ENCODE assay signal across 9 mouse cellular contexts in the genomic region with DNA sequence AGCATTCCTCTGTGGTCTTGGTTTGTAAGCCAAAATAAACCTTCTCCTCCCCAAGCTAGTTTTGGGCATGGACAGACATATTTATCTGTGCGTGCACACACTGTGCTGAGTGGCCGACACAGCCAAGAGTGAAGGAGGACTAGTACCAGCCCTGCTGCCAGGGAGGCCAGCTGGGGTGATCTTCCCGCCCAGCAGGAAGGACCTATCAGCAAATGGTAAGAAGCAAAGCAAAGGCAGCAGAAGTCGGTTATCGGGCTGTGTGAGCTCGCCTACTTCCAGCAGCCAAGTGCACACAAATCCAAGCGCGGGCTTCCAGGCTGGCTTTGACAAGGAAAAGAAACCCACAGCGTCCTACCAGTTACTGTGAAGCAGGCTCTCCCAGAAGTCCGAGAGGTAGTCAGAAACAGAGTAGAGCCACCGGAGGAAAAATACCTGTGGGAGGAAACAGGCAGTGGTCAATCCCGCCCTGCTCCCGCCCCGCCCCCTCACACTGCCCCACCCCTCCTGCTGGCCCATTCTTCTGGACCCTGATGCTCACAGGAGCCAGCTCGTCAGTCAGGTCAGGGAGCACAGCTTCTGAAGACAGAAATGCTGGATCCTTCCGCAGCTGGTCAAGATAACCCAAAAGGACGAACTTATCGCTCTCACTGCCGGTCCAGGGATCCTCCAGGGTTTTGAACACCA. TPM values are rescaled to one million over a fixed set of nuclear protein-coding genes. Genes with fewer than 3 reads are reported as not detected.
A peak's percentile ranks its signal among the peaks of the same experiment; 100 is the strongest.
DNase-seq lines count a peak whose midpoint lies in the region; ATAC-seq and TF ChIP-seq lines count a peak whose summit lies in the region.
"Had no signal": no experiment of that assay in that cellular context is flagged by ENCODE, and none has a peak within 500 bp of the region (broad histone marks: within the 10 kb centered on the region; RNA-seq: fewer than 3 reads in every experiment).

No protein-coding gene starts in this region.

- H3K27ac ChIP-seq in gastrocnemius, adult 2 months, result peak overlapping the region; percentile 70
- peak overlapping the region; percentile 95 for H3K27ac ChIP-seq in embryonic facial prominence, embryonic 14.5 days (replicated peaks; ENCODE audit: low read depth, low read length)
- H3K27ac ChIP-seq in hindbrain, postnatal 0 days, result peak overlapping the region; percentile 77
- H3K27ac ChIP-seq in lung, embryonic 16.5 days (ENCODE audit: low read length), result peak overlapping the region; percentile 92
- H3K27ac ChIP-seq in testis, adult 2 months (ENCODE audit: control insufficient read depth, insufficient read depth, low read depth, low read length), result peak overlapping the region; percentile 70

- intact Hi-C loops in gastrocnemius, adult 2 months (cut with DNase I), result no loop called here
- intact Hi-C loops in gastrocnemius, postnatal 36 days (cut with DNase I), result no loop called here
- intact Hi-C loops in left cerebral cortex, postnatal 36 days (cut with DNase I), result no loop called here

- H3K4me1 ChIP-seq in E14TG2a.4 (replicated peaks; ENCODE audit: low read depth, low read length), result peaks cover 27% of the 10 kb centered on the region
- peaks cover 21% of the 10 kb centered on the region for H3K4me1 ChIP-seq in embryonic facial prominence, embryonic 14.5 days (ENCODE audit: control insufficient read depth, insufficient read depth, low read length)
- no peaks in the 10 kb centered on the region; the same call in 1 of the 2 replicates for H3K4me1 ChIP-seq in hindbrain, postnatal 0 days (ENCODE audit: insufficient read depth, low read length)
- peaks cover 23% of the 10 kb centered on the region for H3K4me1 ChIP-seq in lung, embryonic 16.5 days (replicated peaks; ENCODE audit: control insufficient read depth, insufficient read depth, low read length)
- H3K4me1 ChIP-seq in testis, adult 2 months (ENCODE audit: control insufficient read depth, insufficient read depth, low read length), result no peaks in the 10 kb centered on the region; the same call in 1 of the 2 replicates

- TF ChIP-seq CTCF in gastrocnemius, adult 2 months (IDR thresholded peaks at IDR 0.05), result no peak
- no peak for TF ChIP-seq CTCF in E14TG2a.4 (conservative IDR thresholded peaks at IDR 0.05; ENCODE audit: low read length)
- no peak for TF ChIP-seq CTCF in hindbrain, postnatal 0 days (IDR thresholded peaks at IDR 0.05; ENCODE audit: low read depth)
- TF ChIP-seq CTCF in testis, adult 2 months (IDR thresholded peaks at IDR 0.05; ENCODE audit: control insufficient read depth, insufficient read depth, insufficient replicate concordance, low read depth, low read length), result no peak

- peak overlapping the region; percentile 9; the same call in 1 of the 2 replicates for H3K4me3 ChIP-seq in gastrocnemius, adult 2 months
- H3K4me3 ChIP-seq in E14TG2a.4 (replicated peaks; ENCODE audit: low read length), result peak overlapping the region; percentile 42
- no peak overlapping the region for H3K4me3 ChIP-seq in embryonic facial prominence, embryonic 14.5 days (ENCODE audit: low read depth, low read length)
- H3K4me3 ChIP-seq in hindbrain, postnatal 0 days (ENCODE audit: low read length), result no peak overlapping the region
- H3K4me3 ChIP-seq in lung, embryonic 16.5 days (ENCODE audit: low read length), result no peak overlapping the region
- H3K4me3 ChIP-seq in testis, adult 2 months (ENCODE audit: control insufficient read depth, low read depth, low read length), result no peak overlapping the region

- 66% methylated on average over 19 of the region's 19 CpGs for WGBS in embryonic facial prominence, embryonic 14.5 days
- WGBS in hindbrain, postnatal 0 days, result 56% methylated on average over 19 of the region's 19 CpGs
- 50% methylated on average over 19 of the region's 19 CpGs for WGBS in lung, embryonic 16.5 days

- TF ChIP-seq POLR2A in testis, adult 2 months (IDR thresholded peaks at IDR 0.05; ENCODE audit: control insufficient read depth, low read depth, low read length), result no peak

- H3K9me3 ChIP-seq in E14TG2a.4 (ENCODE audit: low read length), result no peaks in the 10 kb centered on the region
- H3K9me3 ChIP-seq in embryonic facial prominence, embryonic 14.5 days (ENCODE audit: control insufficient read depth, low read length), result no peaks in the 10 kb centered on the region
- no peaks in the 10 kb centered on the region for H3K9me3 ChIP-seq in hindbrain, postnatal 0 days (ENCODE audit: low read length)
- H3K9me3 ChIP-seq in lung, embryonic 16.5 days (ENCODE audit: control insufficient read depth, low read length), result no peaks in the 10 kb centered on the region

- ATAC-seq in embryonic facial prominence, embryonic 14.5 days (ENCODE audit: low read depth), result peak; percentile 86; the same call in 1 of the 2 replicates
- ATAC-seq in hindbrain, postnatal 0 days, result peak; percentile 77
- ATAC-seq in lung, embryonic 16.5 days (ENCODE audit: low read depth), result peak; percentile 86

- DNase-seq in gastrocnemius, adult 2 months, result peak; percentile 54
- no peak for DNase-seq in gastrocnemius, postnatal 36 days
- DNase-seq in embryonic facial prominence, embryonic 14.5 days (ENCODE audit: low spot score), result peak; percentile 90
- DNase-seq in hindbrain, postnatal 0 days (ENCODE audit: low spot score), result peak; percentile 55
- no peak for DNase-seq in left cerebral cortex, postnatal 36 days (ENCODE audit: low spot score in 2 of 2)

- no peak overlapping the region for H3K9ac ChIP-seq in embryonic facial prominence, embryonic 14.5 days (ENCODE audit: low read depth, low read length)
- H3K9ac ChIP-seq in hindbrain, postnatal 0 days (replicated peaks; ENCODE audit: low read length), result no peak overlapping the region
- H3K9ac ChIP-seq in lung, embryonic 16.5 days (ENCODE audit: low read length), result peak overlapping the region; percentile 29

- H3K36me3 ChIP-seq in E14TG2a.4 (ENCODE audit: insufficient read depth, low read length), result peaks cover 88% of the 10 kb centered on the region
- peaks cover 86% of the 10 kb centered on the region for H3K36me3 ChIP-seq in embryonic facial prominence, embryonic 14.5 days (ENCODE audit: control insufficient read depth, insufficient read depth, low read length)
- H3K36me3 ChIP-seq in hindbrain, postnatal 0 days (ENCODE audit: insufficient read depth, low read length), result peaks cover 60% of the 10 kb centered on the region
- peaks cover 17% of the 10 kb centered on the region for H3K36me3 ChIP-seq in lung, embryonic 16.5 days (ENCODE audit: control insufficient read depth, insufficient read depth, low read length)
- H3K36me3 ChIP-seq in testis, adult 2 months (ENCODE audit: control insufficient read depth, insufficient read depth, low read length), result peaks cover 9% of the 10 kb centered on the region

- H3K4me2 ChIP-seq in embryonic facial prominence, embryonic 14.5 days (ENCODE audit: low read depth, low read length), result peak overlapping the region; percentile 41
- peak overlapping the region; percentile 29 for H3K4me2 ChIP-seq in hindbrain, postnatal 0 days (ENCODE audit: low read depth, low read length)
- peak overlapping the region; percentile 19; the same call in 1 of the 2 replicates for H3K4me2 ChIP-seq in lung, embryonic 16.5 days (ENCODE audit: low read depth, low read length)

- H3K27me3 ChIP-seq in E14TG2a.4 (ENCODE audit: insufficient read depth, low read length), result no peaks in the 10 kb centered on the region
- H3K27me3 ChIP-seq in embryonic facial prominence, embryonic 14.5 days (replicated peaks; ENCODE audit: control insufficient read depth, insufficient read depth, low read length), result no peaks in the 10 kb centered on the region
- H3K27me3 ChIP-seq in hindbrain, postnatal 0 days (ENCODE audit: insufficient read depth, low read length), result no peaks in the 10 kb centered on the region
- H3K27me3 ChIP-seq in lung, embryonic 16.5 days (ENCODE audit: control insufficient read depth, insufficient read depth, low read depth, low read length), result no peaks in the 10 kb centered on the region
- H3K27me3 ChIP-seq in testis, adult 2 months (ENCODE audit: control insufficient read depth, insufficient read depth, low read length), result no peaks in the 10 kb centered on the region

RNA-seq across cellular contexts. Expression of gene Agmat, which starts 21.0 kb away (rescaled TPM):
- total RNA-seq in gastrocnemius, adult 2 months (2021), result not detected
- under 1 TPM in 1 of 2 experiments, not detected in 1; 0.23 TPM for total RNA-seq in gastrocnemius, postnatal 36 days (2021)
- 0.13 and 0.29 TPM in 2 replicates for polyA plus RNA-seq in embryonic facial prominence, embryonic 14.5 days (2014; fragmentation: Nextera tagmentation; extraction: Ambion mirVana)
- total RNA-seq in hindbrain, postnatal 0 days (2014; rRNA removed), result 0.72 TPM in 1 of 2 replicates, not detected in the other
- 0.60 and 0.62 TPM in 2 replicates for polyA plus RNA-seq in hindbrain, postnatal 0 days (2015; fragmentation: Nextera tagmentation; extraction: Ambion mirVana)
- 0.21 and 1.4 TPM in 2 replicates for polyA plus RNA-seq in lung, embryonic 16.5 days (2015; fragmentation: Nextera tagmentation; extraction: Ambion mirVana)
- polyA plus RNA-seq in testis, adult 2 months (2012; rRNA removed), result 0.07 TPM in 1 of 2 replicates, not detected in the other
- 1 to 10 TPM; 1.1 to 1.3 TPM for total RNA-seq in left cerebral cortex, postnatal 36 days (2021)
- total RNA-seq: layer of hippocampus, adult 8-10 months had no signal

RNA-seq across cellular contexts. Expression of gene Dnajc16, which starts 23.2 kb away (rescaled TPM):
- total RNA-seq in gastrocnemius, adult 2 months (2021), result 10 to 100 TPM; 12.6 to 12.9 TPM
- total RNA-seq in gastrocnemius, postnatal 36 days (2021), result 10 to 100 TPM; 10.7 to 11.1 TPM
- 3.1 and 4.0 TPM in 2 replicates for polyA plus RNA-seq in embryonic facial prominence, embryonic 14.5 days (2014; fragmentation: Nextera tagmentation; extraction: Ambion mirVana)
- total RNA-seq in hindbrain, postnatal 0 days (2014; rRNA removed), result 17.5 and 21.0 TPM in 2 replicates
- 6.1 and 6.8 TPM in 2 replicates for polyA plus RNA-seq in hindbrain, postnatal 0 days (2015; fragmentation: Nextera tagmentation; extraction: Ambion mirVana)
- 4.3 and 4.7 TPM in 2 replicates for polyA plus RNA-seq in lung, embryonic 16.5 days (2015; fragmentation: Nextera tagmentation; extraction: Ambion mirVana)
- 11.3 and 12.2 TPM in 2 replicates for polyA plus RNA-seq in testis, adult 2 months (2012; rRNA removed)
- 10 to 100 TPM; 39.7 to 41.9 TPM for total RNA-seq in left cerebral cortex, postnatal 36 days (2021)

RNA-seq across cellular contexts. Expression of gene Casp9, which starts 25.9 kb away (rescaled TPM):
- total RNA-seq in gastrocnemius, adult 2 months (2021), result 1 to 10 TPM; 2.2 to 2.5 TPM
- 1 to 10 TPM; 1.9 to 2.2 TPM for total RNA-seq in gastrocnemius, postnatal 36 days (2021)
- 10.3 and 14.2 TPM in 2 replicates for polyA plus RNA-seq in embryonic facial prominence, embryonic 14.5 days (2014; fragmentation: Nextera tagmentation; extraction: Ambion mirVana)
- 25.9 and 29.1 TPM in 2 replicates for total RNA-seq in hindbrain, postnatal 0 days (2014; rRNA removed)
- 17.9 and 20.3 TPM in 2 replicates for polyA plus RNA-seq in hindbrain, postnatal 0 days (2015; fragmentation: Nextera tagmentation; extraction: Ambion mirVana)
- 23.9 and 24.6 TPM in 2 replicates for polyA plus RNA-seq in lung, embryonic 16.5 days (2015; fragmentation: Nextera tagmentation; extraction: Ambion mirVana)
- 7.8 and 8.0 TPM in 2 replicates for polyA plus RNA-seq in testis, adult 2 months (2012; rRNA removed)
- total RNA-seq in left cerebral cortex, postnatal 36 days (2021), result 10 to 100 TPM; 20.9 to 26.9 TPM

RNA-seq across cellular contexts. Expression of gene Ddi2, which starts 44.3 kb away (rescaled TPM):
- 10 to 100 TPM; 37.8 to 46.5 TPM for total RNA-seq in gastrocnemius, adult 2 months (2021)
- total RNA-seq in gastrocnemius, postnatal 36 days (2021), result 10 to 100 TPM; 38.7 to 50.5 TPM
- polyA plus RNA-seq in embryonic facial prominence, embryonic 14.5 days (2014; fragmentation: Nextera tagmentation; extraction: Ambion mirVana), result 18.8 and 19.4 TPM in 2 replicates
- 20.9 and 31.5 TPM in 2 replicates for total RNA-seq in hindbrain, postnatal 0 days (2014; rRNA removed)
- 12.1 and 12.5 TPM in 2 replicates for polyA plus RNA-seq in hindbrain, postnatal 0 days (2015; fragmentation: Nextera tagmentation; extraction: Ambion mirVana)
- polyA plus RNA-seq in lung, embryonic 16.5 days (2015; fragmentation: Nextera tagmentation; extraction: Ambion mirVana), result 18.1 and 18.3 TPM in 2 replicates
- polyA plus RNA-seq in testis, adult 2 months (2012; rRNA removed), result 4.1 and 5.2 TPM in 2 replicates
- 10 to 100 TPM; 39.4 to 44.1 TPM for total RNA-seq in left cerebral cortex, postnatal 36 days (2021)

RNA-seq across cellular contexts. Expression of gene Cela2a, which starts 58.5 kb away (rescaled TPM):
- not detected for total RNA-seq in gastrocnemius, adult 2 months (2021)
- not detected for total RNA-seq in gastrocnemius, postnatal 36 days (2021)
- not detected in 2 replicates for polyA plus RNA-seq in embryonic facial prominence, embryonic 14.5 days (2014; fragmentation: Nextera tagmentation; extraction: Ambion mirVana)
- not detected in 2 replicates for total RNA-seq in hindbrain, postnatal 0 days (2014; rRNA removed)
- polyA plus RNA-seq in hindbrain, postnatal 0 days (2015; fragmentation: Nextera tagmentation; extraction: Ambion mirVana), result 0.23 and 0.26 TPM in 2 replicates
- not detected in 2 replicates for polyA plus RNA-seq in lung, embryonic 16.5 days (2015; fragmentation: Nextera tagmentation; extraction: Ambion mirVana)
- 6.2 and 6.5 TPM in 2 replicates for polyA plus RNA-seq in testis, adult 2 months (2012; rRNA removed)
- total RNA-seq in left cerebral cortex, postnatal 36 days (2021), result not detected
- total RNA-seq: layer of hippocampus, adult 8-10 months had no signal

Comparison
In these comparisons a context has a peak if more than half of its experiments do, and no peak if none do; other contexts are left out.
1. DNase-seq: peak in gastrocnemius, adult 2 months (single experiment), embryonic facial prominence, embryonic 14.5 days (single experiment) and hindbrain, postnatal 0 days (single experiment); none in gastrocnemius, postnatal 36 days (0 of 2) and left cerebral cortex, postnatal 36 days (0 of 2).
2. H3K4me3 ChIP-seq: peak in gastrocnemius, adult 2 months (single experiment) and E14TG2a.4 (single experiment); none in embryonic facial prominence, embryonic 14.5 days (single experiment), hindbrain, postnatal 0 days (single experiment), lung, embryonic 16.5 days (single experiment) and testis, adult 2 months (single experiment).
3. Peak in every context shown above with its lines, with median percentiles within 50 percentile points of each other: H3K27ac ChIP-seq, ATAC-seq and H3K4me2 ChIP-seq.